Mouse (Mus musculus): Measurements from ENCODE around the gene Slc35e3.
A peak's percentile ranks its signal among the peaks of the same experiment; 100 is the strongest.
"Not testable (repeated sequence)": the region's sequence is repeated elsewhere in the genome, so short reads cannot be mapped to it uniquely, and the experiment has no call there.

Gene Slc35e3

DNA sequence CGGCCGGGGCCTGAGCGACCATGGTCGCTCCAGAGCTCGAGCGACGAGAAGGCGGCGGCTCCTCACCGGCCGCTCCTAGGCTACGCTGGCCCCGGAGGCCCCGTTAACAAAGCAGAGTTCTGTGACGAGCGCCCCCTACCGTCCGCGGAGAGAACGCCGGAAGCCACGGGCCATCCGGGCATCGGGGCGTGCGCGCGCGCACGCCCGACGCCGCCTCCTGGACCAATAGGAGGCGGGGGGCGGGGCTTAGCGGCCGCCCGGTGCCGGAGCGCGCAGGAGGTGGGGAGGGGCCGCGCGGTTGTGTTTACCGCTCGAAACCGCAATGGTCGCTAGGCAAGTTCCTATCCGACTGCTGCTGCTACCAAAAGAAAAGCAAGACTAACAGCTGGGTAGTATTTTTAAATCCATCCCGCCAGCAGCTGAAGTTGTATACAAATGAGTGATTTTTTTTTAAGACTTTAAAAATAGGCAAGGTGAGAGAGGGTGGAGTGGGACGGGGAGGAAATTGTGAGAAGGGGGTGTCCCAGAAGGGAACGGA is 35.5 kb downstream of the Slc35e3 start, which contains the start of gene Mdm2:
TSS of gene Mdm2 (minus strand) at position 155 of the 538 bp plus-strand sequence.
- DNase-seq = peak; percentile 98

DNA sequence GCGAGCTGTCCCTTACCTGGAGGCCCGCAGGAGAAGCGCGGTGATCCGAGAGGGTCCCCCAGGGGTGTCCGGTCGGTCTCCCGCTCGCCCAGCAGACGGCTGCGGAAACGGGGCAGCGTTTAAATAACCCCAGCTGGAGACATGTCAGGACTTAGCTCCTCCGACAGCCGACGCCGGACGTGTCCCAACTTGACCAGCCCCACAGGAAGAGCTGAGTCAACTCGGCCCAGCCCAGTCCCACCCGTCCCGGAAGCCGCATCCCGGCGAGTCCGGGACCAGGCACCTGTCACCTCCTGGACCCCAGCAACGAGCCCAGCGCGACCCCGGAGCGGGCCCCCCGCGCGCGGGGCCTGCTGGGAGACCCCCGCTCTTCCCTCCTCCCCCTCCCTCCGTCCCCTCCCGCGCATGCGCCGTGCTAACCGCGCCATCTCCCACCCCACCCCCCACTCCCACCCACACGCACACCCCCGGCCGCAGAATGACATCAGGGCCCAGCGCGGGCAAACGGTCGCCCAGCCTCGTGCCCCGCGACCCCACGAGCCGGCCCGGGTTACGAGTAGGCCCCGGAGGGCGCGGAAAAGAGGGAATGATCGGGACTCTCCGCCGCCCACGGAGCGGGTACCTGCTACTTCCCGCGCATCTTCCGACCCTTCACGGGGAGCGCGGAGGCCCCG is 36.1 kb downstream of the Slc35e3 start:
- DNase-seq = peak; percentile 74

DNA sequence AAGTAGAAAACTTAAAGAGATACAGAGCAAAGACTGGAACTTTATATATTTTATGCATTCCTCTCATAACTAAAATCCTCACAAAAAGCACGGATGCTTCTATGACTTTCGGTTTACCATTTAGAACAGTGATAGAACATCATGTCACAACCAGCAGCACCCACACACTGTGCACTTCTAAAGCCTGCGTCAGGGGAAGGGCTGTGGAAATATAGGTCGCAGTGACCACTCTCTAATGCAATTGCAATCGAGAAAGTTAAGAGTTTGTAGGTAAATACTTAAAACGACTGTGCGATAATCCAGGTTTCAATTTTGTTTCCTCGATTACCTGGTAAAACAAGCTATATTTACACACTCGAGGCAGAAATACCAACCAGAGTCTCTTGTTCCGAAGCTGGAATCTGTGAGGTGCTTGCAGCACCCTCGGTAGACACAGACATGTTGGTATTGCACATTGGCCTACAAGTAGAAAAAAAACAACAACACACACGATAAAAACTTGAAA is 36.8 kb downstream of the Slc35e3 start:
- no peak for DNase-seq

DNA sequence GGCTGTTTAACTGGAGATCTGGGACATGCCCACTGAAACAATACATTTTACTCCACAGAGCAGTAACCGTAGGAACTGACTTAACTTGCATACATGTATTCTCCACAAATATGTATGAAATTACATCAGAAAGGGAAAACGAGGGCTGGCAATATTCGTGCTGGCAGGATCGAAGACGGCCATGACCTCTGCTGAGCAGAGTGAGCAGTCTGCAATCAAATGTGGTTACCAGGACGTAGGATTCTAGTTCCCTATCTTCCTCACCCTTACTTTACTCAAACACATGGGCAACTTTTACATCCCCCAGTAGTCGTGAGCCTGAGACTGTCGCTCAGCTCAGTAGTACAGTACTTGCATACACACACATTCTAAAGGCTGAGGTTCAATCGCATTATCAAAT is 37.3 kb downstream of the Slc35e3 start:
- no peak for DNase-seq

DNA sequence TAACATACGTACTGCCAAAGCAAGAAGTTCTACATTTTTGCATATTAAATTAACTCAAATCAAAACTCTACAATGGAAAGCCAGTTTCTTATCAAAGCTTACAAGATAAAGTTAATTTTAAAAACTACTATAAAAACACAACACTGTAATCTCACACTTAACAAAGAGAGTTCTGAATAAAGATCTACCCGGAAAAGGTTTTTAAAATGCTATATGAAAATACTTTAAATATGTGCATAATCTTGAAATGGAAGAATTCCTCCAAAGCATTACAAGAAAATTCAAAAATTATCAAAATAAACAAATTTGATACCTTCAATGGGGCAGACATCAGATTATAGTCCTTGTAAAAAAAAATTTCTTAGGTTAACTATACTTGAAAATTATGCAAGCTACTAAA is 37.8 kb downstream of the Slc35e3 start:
- DNase-seq = no peak

DNA sequence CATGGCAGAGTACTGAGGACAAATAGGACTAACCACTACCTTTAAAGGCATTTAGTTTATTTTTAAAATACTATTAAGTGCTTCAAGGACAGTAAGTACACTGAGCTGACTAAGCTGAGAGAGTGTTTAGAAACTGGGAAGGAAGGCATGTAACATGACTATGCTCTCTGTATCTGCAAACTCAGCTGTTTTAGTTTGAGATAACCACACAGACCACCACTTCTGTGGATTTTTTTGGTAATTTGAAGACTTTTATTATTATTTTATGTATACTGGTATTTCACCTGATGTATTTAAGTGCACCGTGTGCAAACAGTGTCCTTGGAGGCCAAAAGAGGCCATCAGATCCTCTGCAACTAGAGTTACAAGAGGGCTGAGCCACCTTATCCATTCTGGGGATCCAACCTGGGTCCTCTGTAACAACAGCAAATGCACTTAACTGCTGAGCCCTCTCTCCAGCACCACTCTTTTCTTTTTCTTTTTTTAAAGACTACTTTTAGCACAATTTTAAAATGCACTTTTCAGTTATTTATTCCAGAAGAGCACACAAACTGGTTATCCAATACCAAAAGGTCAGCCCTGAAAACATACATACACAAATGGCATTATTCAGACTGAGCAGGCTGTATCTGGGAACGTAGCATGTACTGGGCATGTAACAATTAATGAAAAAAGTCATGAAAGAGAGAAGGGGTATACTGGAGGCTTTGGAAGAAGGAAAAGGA is 38.9 kb downstream of the Slc35e3 start:
- no peak for DNase-seq

DNA sequence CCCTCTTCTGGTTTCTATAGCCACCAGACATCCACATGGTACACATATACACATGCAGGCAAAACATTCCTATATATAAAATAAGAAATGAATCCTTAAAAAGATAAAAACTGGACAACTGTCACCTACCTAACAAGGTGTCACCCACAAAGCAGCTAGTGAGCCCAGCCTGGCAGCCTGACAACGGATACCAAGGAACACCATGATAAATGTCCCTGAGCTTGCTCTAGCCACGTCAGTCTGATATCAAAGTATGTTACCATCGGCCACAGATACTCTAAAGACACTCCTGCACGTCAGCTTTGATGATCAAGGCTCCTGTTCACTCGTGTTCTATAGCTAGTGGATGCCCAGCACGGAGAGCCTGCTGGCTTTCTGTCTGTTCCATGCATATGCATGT is 39.7 kb downstream of the Slc35e3 start:
- DNase-seq = no peak

DNA sequence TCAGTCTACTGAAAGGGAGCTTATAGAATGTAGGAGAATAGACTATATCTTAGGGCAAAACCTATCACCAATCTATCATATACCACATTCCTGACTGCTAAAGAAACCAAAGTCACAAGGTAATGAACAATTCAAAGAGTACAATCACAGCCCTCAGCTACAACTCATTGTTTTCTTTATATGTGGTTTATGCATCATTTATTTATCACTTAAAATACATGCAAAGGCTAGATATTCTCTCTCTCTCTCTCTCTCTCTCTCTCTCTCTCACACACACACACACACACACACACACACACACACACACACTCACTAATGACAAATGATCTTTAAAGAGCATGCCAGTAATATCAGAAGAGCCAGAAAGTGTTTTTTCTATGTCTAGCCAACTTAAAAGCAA is 40.4 kb downstream of the Slc35e3 start:
- DNase-seq = no peak

DNA sequence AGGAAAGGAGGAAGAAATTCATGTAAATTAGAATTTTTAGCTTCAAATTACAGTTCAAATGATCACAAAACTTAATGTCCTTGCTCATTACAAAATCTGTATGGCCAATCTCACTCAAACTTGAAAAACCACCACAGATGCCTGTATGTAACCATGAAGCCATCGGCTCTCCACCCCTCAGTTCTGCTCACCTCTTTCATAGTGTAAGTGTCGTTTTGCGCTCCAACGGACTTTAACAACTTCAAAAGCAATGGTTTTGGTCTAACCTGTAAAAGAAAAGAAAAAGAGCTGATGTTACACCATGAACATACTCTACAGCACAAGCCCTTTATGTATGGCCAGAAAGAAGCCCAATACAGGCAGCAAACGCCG is 41.2 kb downstream of the Slc35e3 start:
- DNase-seq = no peak

DNA sequence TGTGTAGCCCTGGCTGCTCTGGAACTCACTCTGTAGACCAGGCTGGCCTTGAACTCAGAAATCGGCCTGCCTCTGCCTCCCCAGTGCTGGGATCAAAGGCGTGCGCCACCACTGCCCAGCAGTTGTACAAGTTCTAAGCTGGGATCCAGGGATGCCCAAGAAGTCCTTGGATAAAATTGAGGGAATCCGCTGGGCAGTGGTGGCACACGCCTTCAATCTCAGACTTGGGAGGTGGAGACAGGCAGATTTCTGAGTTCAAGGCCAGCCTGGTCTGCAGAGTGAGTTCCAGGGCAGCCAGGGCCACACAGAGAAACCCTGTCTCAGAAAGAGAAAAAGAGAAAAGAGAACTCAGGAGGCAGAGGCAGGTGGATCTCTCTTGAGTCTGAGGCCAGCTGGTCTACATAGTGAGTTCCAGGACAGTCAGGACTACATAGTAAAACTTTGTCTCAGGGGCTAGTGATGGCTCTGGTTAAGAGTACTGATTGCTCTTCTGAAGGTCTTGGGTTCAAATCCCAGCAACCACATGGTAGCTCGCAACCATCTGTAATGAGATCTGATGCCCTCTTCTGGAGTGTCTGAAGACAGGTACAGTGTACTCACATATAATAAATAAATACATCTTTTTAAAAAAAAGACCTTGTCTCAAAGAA is 41.7 kb downstream of the Slc35e3 start:
- DNase-seq = not testable (repeated sequence)

DNA sequence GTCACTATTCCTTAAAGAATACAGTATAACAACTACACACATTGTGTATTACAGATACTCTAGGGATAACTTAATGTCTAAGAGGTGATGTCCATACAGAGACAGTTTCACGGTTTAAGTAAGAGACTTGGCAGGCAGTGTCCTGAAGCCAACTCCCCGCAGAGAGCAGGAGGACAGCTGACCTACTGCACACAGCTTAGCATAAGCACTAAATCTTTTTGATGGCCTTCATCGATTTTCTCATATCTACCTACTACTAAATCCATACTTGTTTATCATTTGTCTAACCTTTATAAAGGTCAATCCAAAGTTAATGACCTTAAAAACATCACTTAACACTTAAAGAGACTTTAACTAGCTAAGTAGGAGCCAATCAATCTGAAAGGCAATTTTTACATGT is 42.7 kb downstream of the Slc35e3 start:
- no peak for DNase-seq

DNA sequence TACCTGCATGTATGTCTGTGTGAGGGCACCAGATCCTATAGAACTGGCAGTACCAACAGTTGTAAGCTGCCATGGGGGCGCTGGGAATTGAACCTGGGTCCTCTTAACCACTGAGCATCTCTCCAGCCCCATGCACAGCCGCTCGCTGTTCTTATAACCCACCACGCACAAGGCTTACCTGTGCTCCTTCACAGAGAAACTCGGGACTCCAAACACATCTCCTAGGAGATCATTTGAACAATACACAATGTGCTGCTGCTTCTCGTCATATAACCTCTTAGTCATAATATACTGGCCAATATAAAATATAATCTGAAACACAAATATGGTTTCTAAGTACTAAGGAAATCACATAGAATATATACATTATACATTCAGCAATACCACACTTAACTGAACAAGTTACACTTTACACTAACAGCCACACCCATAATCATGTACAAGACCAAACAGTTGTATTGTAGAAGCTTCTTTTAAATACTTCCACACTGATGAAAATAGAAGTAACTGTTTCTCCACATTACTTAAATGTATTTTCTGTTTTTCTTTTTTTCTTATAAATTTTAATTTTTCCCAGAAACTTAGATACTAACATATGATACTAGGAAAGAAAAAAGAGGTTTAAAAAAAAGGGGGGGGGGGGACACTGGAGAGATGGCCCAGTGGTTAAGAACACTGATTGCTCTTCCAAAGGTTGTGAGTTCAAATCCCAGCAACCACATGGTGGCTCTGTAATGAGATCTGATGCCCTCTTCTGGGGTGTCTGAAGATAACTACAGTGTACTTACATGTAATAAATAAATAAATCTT is 43.9 kb downstream of the Slc35e3 start:
- DNase-seq = no peak

DNA sequence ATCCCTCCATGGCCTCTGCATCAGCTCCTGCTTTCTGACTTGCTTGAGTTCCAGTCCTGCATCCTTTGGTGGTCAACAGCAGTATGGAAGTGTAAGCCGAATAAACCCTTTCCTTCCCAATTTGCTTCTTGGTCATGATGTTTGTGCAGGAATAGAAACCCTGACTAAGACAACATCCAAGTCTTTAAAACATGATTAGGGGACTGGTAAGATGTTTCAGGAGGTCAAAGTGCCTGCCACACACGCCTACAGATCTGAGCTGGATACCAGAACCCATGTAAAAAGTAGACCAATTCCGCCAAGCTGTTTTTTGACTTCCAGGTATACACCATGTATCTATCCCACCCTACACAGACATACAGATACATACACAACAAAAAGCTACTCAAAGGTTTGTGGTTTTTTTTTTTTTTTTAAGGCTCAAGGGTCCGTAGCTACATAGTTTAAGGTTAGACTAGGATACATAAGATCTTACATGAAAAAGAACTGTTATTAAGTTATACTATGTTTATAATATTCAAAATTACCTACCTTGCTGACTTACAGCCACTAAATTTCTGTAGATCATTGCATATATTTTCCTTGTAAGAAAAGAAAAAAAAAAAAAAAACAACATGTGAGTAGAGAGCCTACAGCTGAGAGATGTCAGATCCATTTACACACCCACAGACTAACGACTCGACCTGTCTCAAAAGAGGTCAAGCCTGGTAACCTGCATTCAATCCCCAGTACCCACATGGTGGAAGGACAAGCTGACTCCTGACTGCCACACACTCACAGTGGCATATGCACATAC is 44.9 kb downstream of the Slc35e3 start:
- DNase-seq = no peak

DNA sequence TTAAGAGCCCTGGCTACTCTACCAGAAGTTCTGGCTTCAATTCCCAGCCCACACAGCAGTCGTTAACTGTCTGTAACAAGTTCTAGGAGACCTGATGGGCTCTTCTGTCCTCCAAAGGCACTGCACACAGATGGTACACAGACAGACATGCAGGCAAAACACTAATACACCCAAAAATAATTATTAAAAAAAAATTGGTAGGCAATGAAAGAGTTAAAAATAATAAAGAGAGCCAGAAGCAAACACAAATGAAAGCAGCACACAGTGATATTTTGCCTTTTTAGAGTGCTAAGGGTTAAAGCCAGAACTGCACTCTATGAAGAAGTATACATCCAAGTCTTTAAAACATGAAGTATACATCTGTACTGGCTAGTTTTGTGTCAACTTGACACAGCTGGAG is 45.7 kb downstream of the Slc35e3 start:
- DNase-seq = no peak

DNA sequence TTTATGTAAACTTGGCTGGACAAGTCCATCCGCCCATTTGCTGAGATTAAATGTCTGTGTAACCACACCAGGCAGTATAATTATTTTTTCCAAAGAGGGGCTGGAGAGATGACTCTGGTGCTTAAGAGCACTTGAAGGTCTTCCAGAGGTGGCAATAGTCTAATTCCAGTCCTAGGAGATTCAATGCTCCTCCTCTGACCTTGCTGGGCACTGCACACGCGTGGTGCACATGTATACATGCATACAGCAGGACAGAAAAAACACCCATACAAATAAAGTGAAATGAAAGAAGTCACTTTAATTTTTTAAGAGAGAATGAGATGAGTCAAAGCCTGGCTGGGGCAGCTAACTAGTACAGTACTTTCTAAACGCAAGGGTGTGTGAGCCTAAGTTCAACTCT is 46.3 kb downstream of the Slc35e3 start:
- DNase-seq = no peak

DNA sequence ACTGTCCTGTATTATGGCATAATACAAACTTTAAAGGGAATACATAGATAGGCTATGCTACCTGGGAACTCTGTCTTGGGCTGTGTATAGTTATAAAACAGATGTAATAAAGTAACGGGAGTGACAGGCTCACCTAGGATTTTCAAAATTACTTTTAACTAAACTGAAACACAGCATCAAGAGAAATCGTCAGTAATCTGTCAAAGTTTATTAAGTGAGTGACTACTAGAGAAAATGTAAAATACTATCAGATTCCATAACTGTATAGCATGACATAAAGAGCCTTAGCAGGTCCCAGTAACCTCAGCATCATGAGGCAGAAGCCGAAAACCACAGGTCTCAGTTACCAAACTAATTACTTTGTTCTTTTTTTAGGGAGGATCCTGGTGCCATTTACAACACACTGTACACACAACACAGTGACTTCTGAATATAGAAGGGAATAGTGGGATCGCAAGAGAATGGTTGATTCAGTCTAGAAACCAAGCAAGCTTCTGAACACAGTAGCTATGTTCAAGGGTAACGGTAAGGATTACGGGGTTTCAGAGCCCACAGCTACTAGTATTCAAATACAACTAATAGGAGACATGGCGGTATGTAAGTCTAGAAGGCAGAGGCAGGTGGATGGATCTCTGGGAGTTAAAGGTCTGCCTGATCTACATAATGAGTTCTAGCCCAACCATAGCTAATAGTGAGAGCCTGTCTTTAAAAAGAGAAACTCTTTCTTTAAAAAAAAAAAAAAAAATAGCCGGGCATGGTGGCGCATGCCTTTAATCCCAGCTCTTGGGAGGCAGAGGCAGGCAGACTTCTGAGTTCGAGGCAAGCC is 47.6 kb downstream of the Slc35e3 start:
- no peak for DNase-seq

DNA sequence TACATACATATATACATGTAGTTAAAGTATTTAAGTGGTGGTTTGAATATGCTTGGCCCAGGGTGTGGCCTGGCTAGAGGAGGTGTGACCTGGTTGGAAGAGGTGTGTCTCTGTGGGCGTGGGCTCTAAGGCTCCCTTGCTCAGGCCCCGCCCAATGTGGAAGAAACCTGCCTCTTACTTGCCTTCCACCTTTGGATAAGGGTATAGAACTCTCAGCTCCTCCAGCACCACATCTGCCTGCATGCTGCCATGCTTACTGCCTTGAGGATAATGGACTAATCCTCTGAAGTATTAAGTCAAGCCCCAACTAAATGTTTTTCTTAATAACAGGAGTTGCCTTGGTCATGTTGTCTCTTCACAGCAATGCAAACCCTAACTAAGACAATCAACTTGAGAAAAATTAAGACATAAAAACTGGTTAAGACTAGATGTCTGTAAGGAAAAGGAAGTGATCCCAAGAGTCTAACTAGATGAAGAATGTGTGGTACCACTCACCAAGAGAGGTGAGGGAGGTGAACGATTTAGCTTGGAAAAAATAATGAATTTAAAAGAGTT is 48.5 kb downstream of the Slc35e3 start:
- no peak for DNase-seq

DNA sequence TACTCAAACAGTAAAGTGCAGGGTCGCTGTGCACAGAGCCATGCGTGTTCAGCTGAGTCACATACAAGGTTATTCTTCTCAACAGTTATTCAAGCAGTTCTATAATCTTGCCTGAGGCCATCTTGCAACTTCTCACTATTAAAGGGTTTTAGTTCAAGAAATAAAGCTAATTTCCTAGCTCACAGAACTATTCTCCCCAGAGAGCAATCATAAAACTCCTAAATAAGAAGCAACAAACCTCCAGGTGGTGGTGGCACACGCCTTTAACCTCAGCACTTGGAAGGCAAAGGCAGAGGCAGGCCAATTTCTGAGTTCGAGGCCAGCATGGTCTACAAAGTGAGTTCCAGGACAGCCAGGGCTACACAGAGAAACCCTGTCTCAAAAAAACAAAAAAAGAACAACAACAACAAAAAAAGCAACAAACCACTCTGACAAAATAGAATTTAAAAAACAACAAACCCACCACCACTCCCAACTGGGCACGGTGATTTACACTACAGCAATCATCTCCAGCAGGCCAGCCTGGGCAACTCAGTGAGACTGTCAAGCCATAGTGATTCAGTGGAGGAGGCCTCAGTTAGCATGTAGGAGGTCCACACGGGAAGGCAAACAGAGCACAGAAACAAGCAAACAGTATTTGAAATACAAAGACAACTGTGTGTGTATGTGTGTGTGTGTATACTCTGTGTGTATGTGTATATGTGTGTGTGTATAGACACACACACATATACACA is 49.2 kb downstream of the Slc35e3 start:
- DNase-seq = no peak

DNA sequence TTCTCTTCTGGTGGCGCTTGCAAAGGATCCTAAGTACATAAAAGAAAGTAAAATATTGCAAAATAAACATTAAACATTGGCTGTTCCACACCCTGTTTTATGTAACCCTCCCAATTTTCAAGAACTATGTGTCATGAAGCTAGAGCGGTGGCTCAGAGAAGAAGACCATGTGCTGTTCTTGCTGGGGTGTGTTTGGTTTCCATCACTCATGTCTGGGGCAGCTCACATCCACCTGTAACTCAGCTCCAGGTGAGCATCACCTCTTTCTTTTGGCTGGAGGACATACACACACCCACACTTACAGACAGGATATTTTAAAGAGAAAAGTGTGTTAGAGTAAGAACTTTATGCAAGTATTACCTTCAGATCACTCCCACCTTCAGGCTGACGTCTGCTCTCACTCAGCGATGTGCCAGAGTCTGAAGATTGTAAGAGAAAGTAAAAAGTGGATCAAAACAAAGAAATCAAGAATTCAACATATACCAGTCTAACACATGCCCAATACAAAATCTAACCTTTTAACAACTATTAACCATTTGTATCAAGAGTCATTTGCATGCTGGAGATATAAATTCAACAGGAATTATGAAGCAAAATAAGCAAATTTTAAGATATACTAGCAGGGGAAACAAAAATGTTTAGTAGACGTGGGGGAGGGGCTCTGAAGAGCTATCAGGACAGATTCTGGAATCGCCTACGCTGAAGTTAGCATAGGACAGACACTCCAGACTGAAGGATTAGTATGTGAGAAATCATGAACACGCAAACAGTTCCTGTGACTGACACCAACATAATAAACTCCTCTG is 49.9 kb downstream of the Slc35e3 start:
- DNase-seq = no peak

Data from right cerebral cortex, postnatal 14 days (tissue).